Mouse (Mus musculus): ENCODE measurements around the gene Plekha4. TPM values are rescaled to one million over a fixed set of nuclear protein-coding genes. Genes with fewer than 3 reads are reported as not detected.
A peak's percentile ranks its signal among the peaks of the same experiment; 100 is the strongest.
"Not testable (repeated sequence)": the region's sequence is repeated elsewhere in the genome, so short reads cannot be mapped to it uniquely, and the experiment has no call there.

Gene Plekha4
- polyA plus RNA-seq, 1 experiment from 2014 or later = 0.51 TPM

DNA sequence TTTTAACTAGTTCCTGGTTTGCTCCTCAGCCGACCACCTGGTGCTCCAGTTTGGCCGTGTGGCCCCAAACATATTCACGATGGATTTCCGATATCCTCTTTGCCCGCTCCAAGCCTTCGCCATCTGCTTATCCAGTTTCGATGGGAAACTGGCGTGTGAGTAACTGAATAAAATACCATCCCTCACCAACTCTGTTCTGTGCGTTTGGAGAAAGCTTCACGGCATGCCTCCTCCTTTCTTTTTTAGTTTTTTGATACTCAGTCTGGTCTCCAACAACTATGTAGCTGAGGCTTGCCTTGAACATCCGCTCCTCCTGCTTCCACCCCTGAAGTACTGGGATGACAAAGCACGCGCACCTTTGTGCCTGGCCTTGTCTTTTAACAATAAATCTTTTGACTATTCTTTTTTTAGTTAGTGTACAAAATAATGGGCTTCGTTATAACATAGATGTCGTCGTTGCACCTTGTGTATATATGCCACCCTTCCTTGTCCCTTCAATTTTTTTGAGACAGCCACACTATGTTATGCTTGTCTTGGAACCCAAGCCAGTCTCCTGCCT is 3.9 kb upstream of the Plekha4 start:
- WGBS (ENCODE audit: insufficient replicate concordance) = 54% methylated on average over 16 of the region's 16 CpGs
- peak overlapping the region; percentile 66 for H3K9ac ChIP-seq (replicated peaks)
- no peak for ATAC-seq
- peak overlapping the region; percentile 82 for H3K4me2 ChIP-seq (ENCODE audit: low read depth, low read length)
- DNase-seq = no peak
- TF ChIP-seq CTCF (IDR thresholded peaks at IDR 0.05; ENCODE audit: low read depth) = no peak
- TF ChIP-seq EP300 (IDR thresholded peaks at IDR 0.05; ENCODE audit: low read depth) = no peak
- H3K27me3 ChIP-seq (ENCODE audit: insufficient read depth, low read length) = no peaks in the 10 kb centered on the region
- H3K36me3 ChIP-seq (replicated peaks; ENCODE audit: insufficient read depth, low read length) = peaks cover 23% of the 10 kb centered on the region
- peak overlapping the region; percentile 86 for H3K4me3 ChIP-seq (ENCODE audit: low read depth, low read length)
- no peaks in the 10 kb centered on the region for H3K9me3 ChIP-seq (ENCODE audit: low read length)
- H3K27ac ChIP-seq (ENCODE audit: low read depth) = peak overlapping the region; percentile 68; the same call in 1 of the 2 replicates
- peaks cover 27% of the 10 kb centered on the region for H3K4me1 ChIP-seq (ENCODE audit: insufficient read depth)

DNA sequence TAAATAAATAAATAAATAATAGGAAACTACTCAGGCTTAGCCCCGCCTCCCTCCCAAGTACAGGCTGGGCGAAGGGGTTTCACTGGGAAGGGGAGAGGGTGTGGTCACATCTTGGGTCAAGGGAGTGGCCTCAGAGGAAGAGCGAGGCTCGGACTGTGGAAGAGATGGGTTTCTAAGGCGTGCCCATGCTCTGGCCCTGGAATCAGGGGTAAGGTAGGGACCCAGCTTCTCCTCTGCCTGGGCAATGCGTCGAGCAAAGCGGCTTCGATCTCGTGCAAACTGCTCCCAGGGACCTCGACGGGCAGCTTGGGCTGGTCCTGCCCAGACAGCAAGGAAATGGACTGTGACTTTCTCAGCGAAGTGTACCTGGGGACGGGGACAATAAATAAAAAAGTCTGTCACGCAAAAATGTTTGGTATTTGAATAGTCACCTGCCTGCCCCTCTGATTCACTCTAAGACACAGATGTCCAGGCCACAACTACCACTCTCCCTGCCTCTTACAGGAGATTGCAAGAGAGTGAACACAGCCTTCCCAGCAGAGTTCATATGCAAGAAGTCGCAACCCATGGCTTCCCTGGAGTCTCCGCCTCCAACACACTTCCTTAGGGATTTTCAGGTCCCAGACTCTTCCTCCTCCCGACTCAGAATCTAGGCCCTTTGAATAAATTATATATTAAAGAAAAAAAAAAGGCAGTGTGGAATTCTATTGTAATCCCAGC is 3.0 kb upstream of the Plekha4 start:
- Histone ChIP-seq H3K9ac (replicated peaks) (peak overlapping the region; percentile 66), H3K4me1 (ENCODE audit: insufficient read depth) (peaks cover 27% of the 10 kb centered on the region), H3K4me2 (ENCODE audit: low read depth, low read length) (peak overlapping the region; percentile 82), H3K36me3 (replicated peaks; ENCODE audit: insufficient read depth, low read length) (peaks cover 23% of the 10 kb centered on the region), H3K27me3 (ENCODE audit: insufficient read depth, low read length) (no peaks in the 10 kb centered on the region), H3K9me3 (ENCODE audit: low read length) (no peaks in the 10 kb centered on the region), H3K27ac (ENCODE audit: low read depth) (peak overlapping the region; percentile 68), H3K4me3 (ENCODE audit: low read depth, low read length) (peak overlapping the region; percentile 86)
- ATAC-seq (no peak), DNase-seq (no peak)
- WGBS (ENCODE audit: insufficient replicate concordance) = 68% methylated on average over 18 of the region's 18 CpGs
- TF ChIP-seq CTCF (IDR thresholded peaks at IDR 0.05; ENCODE audit: low read depth) (no peak), EP300 (IDR thresholded peaks at IDR 0.05; ENCODE audit: low read depth) (no peak)

DNA sequence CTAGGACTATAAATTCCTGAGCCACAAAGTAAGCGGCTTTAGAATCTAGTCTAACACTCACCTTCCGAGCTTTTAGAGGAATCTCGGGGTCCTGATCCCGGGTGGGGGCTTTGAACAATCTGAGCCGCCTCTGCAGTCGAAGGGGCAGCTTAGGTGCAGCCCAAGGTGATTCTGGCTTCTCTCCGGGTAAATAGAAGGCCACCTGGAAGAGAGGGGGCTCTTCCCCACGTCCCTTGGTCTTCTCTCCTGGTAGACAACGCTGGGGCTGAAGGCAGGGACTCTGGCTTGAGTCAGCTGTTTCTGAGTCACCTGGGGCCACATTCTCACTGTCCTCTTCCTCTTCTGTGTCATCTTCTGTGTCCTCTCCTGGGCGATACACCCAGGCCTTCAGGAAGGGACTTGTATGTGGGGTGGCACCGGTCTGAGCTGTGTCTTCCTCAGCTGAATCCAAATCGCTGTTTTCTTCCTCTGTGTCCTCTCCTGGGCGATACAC is 2.4 kb upstream of the Plekha4 start:
- TF ChIP-seq EP300 (IDR thresholded peaks at IDR 0.05; ENCODE audit: low read depth) (no peak), CTCF (IDR thresholded peaks at IDR 0.05; ENCODE audit: low read depth) (no peak)
- H3K27ac ChIP-seq (ENCODE audit: low read depth) = peak overlapping the region; percentile 68
- H3K9ac ChIP-seq (replicated peaks) = peak overlapping the region; percentile 66
- no peaks in the 10 kb centered on the region for H3K27me3 ChIP-seq (ENCODE audit: insufficient read depth, low read length)
- DNase-seq (no peak), ATAC-seq (no peak)
- H3K4me1 ChIP-seq (ENCODE audit: insufficient read depth) = peaks cover 27% of the 10 kb centered on the region
- 70% methylated on average over 12 of the region's 13 CpGs for WGBS (ENCODE audit: insufficient replicate concordance)
- peak overlapping the region; percentile 82 for H3K4me2 ChIP-seq (ENCODE audit: low read depth, low read length)
- H3K9me3 ChIP-seq (ENCODE audit: low read length) = no peaks in the 10 kb centered on the region
- peaks cover 23% of the 10 kb centered on the region for H3K36me3 ChIP-seq (replicated peaks; ENCODE audit: insufficient read depth, low read length)
- H3K4me3 ChIP-seq (ENCODE audit: low read depth, low read length) = peak overlapping the region; percentile 86

DNA sequence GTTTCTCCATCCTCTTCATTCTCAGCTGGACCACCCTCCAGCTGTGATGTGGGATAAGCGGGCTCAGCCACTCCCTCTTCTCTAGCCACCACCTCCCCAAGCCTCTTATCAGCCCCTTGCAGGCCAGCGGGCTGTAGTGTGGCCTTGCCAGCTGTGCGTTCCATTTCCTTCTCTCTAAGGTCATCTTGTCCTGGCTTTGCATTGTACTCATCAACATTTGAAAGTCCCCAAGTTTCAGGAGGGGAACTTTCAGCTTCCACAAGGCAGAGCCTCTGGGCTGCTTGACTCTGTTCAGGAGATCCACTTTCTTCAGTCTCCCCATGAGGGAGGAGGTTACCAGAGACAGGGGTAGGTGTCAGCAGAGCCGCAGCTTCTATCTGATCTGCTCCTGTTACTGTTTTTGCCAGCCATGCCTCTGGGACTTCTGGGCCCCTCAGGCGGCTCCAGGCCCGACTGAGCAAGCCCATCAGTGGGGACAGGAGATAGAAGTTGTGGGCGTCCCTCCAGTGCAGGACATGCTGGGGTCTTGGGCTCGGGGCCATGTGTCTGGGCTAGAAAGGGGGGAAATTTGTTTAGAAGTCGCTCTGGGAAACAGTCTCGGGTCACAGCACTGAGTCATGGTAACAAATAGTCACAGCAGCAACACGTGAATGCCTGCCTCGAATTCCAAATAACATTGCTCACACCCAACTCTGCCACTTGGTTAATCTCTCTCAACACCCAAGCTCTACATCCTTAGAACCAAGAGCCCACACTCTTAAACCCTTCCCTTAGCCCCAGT is 1.1 kb upstream of the Plekha4 start:
- ATAC-seq (peak; percentile 81), DNase-seq (peak; percentile 84)
- TF ChIP-seq CTCF (IDR thresholded peaks at IDR 0.05; ENCODE audit: low read depth) (no peak), EP300 (IDR thresholded peaks at IDR 0.05; ENCODE audit: low read depth) (peak; percentile 96)
- Histone ChIP-seq H3K9me3 (ENCODE audit: low read length) (no peaks in the 10 kb centered on the region), H3K27ac (ENCODE audit: low read depth) (peak overlapping the region; percentile 98), H3K4me3 (ENCODE audit: low read depth, low read length) (peak overlapping the region; percentile 86), H3K9ac (replicated peaks) (peak overlapping the region; percentile 96), H3K36me3 (replicated peaks; ENCODE audit: insufficient read depth, low read length) (peaks cover 23% of the 10 kb centered on the region), H3K4me1 (ENCODE audit: insufficient read depth) (peaks cover 29% of the 10 kb centered on the region), H3K4me2 (ENCODE audit: low read depth, low read length) (peak overlapping the region; percentile 73), H3K27me3 (ENCODE audit: insufficient read depth, low read length) (no peaks in the 10 kb centered on the region)
- 11% methylated on average over 12 of the region's 12 CpGs for WGBS (ENCODE audit: insufficient replicate concordance)

DNA sequence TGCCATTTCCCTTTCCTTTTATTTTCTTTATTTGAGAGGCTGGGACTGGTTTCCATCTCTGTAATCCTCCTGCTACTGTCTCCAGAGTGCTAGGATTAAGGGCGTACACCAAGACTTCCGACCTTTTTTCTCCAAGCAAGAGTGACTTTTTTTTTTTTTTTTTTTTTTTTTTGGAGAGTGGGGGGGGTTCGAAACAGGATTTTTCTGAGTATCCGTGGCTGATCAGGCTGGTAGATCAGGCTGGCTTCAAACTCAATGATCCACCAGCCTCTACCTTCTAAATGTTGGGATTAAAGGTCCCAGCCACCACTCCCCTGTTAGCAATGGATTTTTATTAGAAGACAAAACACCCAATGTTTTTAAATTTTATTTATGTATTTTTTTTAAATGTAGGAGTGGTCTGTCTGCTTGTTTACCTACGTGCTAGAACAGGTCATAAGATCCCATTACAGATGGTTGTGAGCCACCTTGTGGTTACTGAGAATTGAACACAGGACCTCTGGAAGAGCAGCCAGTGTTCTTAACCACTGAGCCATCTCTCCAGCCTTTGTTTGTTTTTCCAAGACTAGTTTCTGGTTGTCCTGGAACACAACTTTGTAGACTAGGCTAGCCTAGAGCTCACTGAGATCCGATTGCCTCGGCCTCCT is 467 bp downstream of the Plekha4 start:
- peak overlapping the region; percentile 86 for H3K4me3 ChIP-seq (ENCODE audit: low read depth, low read length)
- 17% methylated on average over 7 of the region's 7 CpGs for WGBS (ENCODE audit: insufficient replicate concordance)
- H3K36me3 ChIP-seq (replicated peaks; ENCODE audit: insufficient read depth, low read length) = peaks cover 23% of the 10 kb centered on the region
- H3K27ac ChIP-seq (ENCODE audit: low read depth) = peak overlapping the region; percentile 98
- no peaks in the 10 kb centered on the region for H3K27me3 ChIP-seq (ENCODE audit: insufficient read depth, low read length)
- ATAC-seq (no peak; the same call in 1 of the 2 replicates), DNase-seq (no peak)
- no peak for TF ChIP-seq EP300 (IDR thresholded peaks at IDR 0.05; ENCODE audit: low read depth)
- TF ChIP-seq CTCF (IDR thresholded peaks at IDR 0.05; ENCODE audit: low read depth) = peak; percentile 74
- H3K9ac ChIP-seq (replicated peaks) = peak overlapping the region; percentile 96
- peaks cover 28% of the 10 kb centered on the region for H3K4me1 ChIP-seq (ENCODE audit: insufficient read depth)
- no peaks in the 10 kb centered on the region for H3K9me3 ChIP-seq (ENCODE audit: low read length)
- H3K4me2 ChIP-seq (ENCODE audit: low read depth, low read length) = peak overlapping the region; percentile 73

DNA sequence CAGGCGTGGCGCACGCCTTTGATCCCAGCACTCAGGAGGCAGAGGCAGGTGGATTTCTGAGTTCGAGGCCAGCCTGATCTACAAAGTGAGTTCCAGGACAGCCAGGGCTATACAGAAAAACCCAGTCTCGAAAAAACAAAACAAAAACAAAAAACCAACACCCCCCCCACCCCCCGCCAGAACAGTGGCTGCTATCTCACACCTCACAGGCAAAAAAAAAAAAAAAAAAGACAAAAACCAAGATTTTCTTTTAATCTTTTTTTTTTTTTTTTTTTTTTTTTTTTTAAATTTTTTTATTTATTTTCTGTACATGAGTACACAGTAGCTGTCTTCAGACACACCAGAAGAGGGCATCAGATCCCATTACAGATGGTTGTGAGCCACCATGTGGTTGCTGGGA is 1.0 kb downstream of the Plekha4 start:
- H3K4me3 ChIP-seq (ENCODE audit: low read depth, low read length) = peak overlapping the region; percentile 86
- H3K36me3 ChIP-seq (replicated peaks; ENCODE audit: insufficient read depth, low read length) = peaks cover 22% of the 10 kb centered on the region
- peak overlapping the region; percentile 73 for H3K4me2 ChIP-seq (ENCODE audit: low read depth, low read length)
- not testable (repeated sequence) for H3K9me3 ChIP-seq (ENCODE audit: low read length); ATAC-seq; DNase-seq; H3K27me3 ChIP-seq (ENCODE audit: insufficient read depth, low read length)
- peak overlapping the region; percentile 98 for H3K27ac ChIP-seq (ENCODE audit: low read depth)
- H3K4me1 ChIP-seq (ENCODE audit: insufficient read depth) = peaks cover 28% of the 10 kb centered on the region
- H3K9ac ChIP-seq (replicated peaks) = peak overlapping the region; percentile 96
- WGBS (ENCODE audit: insufficient replicate concordance) = 76% methylated on average over 6 of the region's 6 CpGs

All from liver, postnatal 0 days (tissue).